Mouse (Mus musculus): ENCODE measurements around the gene Olfr733. TPM values are rescaled to one million over a fixed set of nuclear protein-coding genes. Genes with fewer than 3 reads are reported as not detected.

Olfr733 gene
- not detected for total RNA-seq (2022)

DNA sequence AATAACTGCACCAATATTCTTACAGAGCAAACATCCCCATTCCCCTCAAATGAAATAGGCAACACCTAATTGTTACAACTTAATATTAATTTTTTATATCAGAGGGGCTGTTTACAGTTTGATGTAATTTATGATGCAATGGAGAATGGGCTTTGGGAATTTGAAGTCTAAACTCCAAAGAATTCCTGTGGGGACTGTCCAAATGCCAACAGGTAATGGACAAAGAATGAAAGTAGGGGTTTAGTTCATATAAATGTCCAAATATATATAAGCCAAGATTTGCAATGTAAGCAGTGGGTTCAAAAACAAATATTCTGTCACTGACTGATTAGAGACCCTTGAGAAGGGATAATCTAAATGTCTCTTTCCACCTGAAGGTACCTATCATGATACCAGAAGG, at the start of gene Olfr733:
Olfr733 (minus strand) TSS at position 101 of the 400 bp plus-strand sequence.
- no peak for DNase-seq

DNA sequence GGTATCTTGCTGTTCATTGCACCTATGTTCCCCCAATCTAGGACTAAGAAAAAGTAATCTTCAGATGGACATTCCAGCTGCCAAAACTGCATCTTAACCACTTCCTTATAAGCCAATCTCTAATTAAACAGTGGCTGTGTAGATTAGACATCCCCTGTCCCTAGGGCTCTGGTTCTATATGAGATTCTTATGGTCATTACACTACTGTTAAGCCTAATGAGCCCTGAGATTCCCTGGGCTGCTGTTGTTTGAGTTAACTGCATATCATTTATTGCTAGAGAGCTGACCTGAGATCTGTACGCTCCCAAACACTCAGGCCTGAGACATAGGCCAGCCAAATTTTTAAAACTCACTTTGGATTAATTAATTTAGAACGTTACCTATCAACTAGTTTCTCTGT, 47.5 kb upstream of the Olfr733 start, which contains the start of gene Olfr735:
Olfr735 (minus strand) TSS at position 77 of the 400 bp plus-strand sequence.
- DNase-seq: no peak

DNA sequence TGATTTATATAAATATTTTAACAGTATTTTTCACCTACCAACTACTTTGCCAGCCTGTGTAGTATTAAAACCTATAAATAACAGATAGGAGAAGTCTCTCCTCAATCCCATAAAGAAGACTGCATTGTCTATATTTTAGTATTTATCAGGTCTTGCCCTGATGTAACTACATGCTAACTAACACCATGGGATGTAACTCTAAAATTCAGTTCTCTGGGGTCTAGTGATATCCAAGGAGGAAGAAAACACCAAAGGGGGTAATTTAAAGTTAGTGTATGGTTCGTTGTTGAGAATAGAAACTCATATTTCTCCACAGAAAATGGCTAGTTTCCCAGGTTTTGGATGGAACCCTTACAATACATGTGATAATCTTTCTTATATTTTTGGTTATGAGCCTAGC, 25.3 kb upstream of the Olfr733 start, which contains the start of gene Olfr734:
Olfr734 (minus strand) TSS at position 101 of the 400 bp plus-strand sequence.
- no peak for DNase-seq

DNA sequence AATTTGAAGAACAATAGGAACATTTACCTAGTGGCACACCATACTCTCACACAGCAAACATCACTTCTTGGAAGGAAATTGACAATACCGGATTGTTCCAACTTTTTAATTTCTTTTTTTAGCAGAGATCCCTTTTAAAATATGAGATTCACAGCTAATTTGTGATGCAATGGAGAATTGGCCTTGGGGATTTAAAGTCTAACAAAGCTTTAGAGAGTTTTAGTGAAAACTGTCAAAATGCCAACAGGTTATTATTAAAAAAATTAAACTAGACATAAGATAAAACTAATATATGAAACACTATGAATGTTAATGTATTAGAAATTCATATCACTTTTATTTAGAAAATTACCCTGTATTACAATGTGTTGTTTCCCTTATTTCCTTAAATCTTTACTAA, 17.2 kb downstream of the Olfr733 start, which contains the start of gene Olfr732:
Olfr732 (minus strand) TSS at position 101 of the 400 bp plus-strand sequence.
- DNase-seq: no peak

Other genes with a start within 250 kb of the Olfr733 start
- not detected for gene Olfr726, start 210.6 kb downstream of the Olfr733 start, total RNA-seq (2022)
- not detected for gene Olfr727, start 178.3 kb downstream of the Olfr733 start, total RNA-seq (2022)
- not detected for gene Olfr728, start 158.8 kb downstream of the Olfr733 start, total RNA-seq (2022)
- not detected for gene Olfr729, start 148.6 kb downstream of the Olfr733 start, total RNA-seq (2022)
- not detected for gene Olfr730, start 113.3 kb downstream of the Olfr733 start, total RNA-seq (2022)
- under 1 TPM in 1 of 4 experiments, not detected in 3; 0.06 TPM for gene Olfr731, start 59.7 kb downstream of the Olfr733 start, total RNA-seq (2022)
- not detected for gene Olfr732, start 17.3 kb downstream of the Olfr733 start, total RNA-seq (2022)
- not detected for gene Olfr734, start 25.2 kb upstream of the Olfr733 start, total RNA-seq (2022)
- under 1 TPM in 2 of 4 experiments, not detected in 2; 0.06 to 0.11 TPM for gene Olfr735, start 47.4 kb upstream of the Olfr733 start, total RNA-seq (2022)
- under 1 TPM; 0.07 to 0.54 (median 0.32) TPM for gene Tlr11, start 56.4 kb upstream of the Olfr733 start, total RNA-seq (2022)
- gene Olfr736, start 79.6 kb upstream of the Olfr733 start, total RNA-seq (2022): not detected
- not detected for gene Olfr738, start 106.0 kb upstream of the Olfr733 start, total RNA-seq (2022)
- not detected for gene Olfr739, start 117.1 kb upstream of the Olfr733 start, total RNA-seq (2022)
- gene Olfr740, start 144.0 kb upstream of the Olfr733 start, total RNA-seq (2022): not detected
- gene Olfr741, start 171.2 kb upstream of the Olfr733 start, total RNA-seq (2022): not detected
- not detected for gene Olfr742, start 202.1 kb upstream of the Olfr733 start, total RNA-seq (2022)
- gene Olfr743, start 220.3 kb upstream of the Olfr733 start, total RNA-seq (2022): not detected

Data from adrenal gland, adult 8-10 months (tissue).